Mouse (Mus musculus) C3H10T1/2 (cell line): ENCODE results near the gene Btaf1. TPM values are rescaled to one million over a fixed set of nuclear protein-coding genes. Genes with fewer than 3 reads are reported as not detected.

ENCODE experiments used
- polyA plus RNA-seq, 2 experiments: library from polyadenylated mRNA; unstranded; fragments of >200 nt; fragmentation: generic; extraction: Trizol; gene quantifications; one replicate each; pipeline ENCODE4 v1.2.1; 2012; ENCODE audit warnings: missing spikeins in 2 of 2

Btaf1 gene
- polyA plus RNA-seq, result 1 to 10 TPM in 1 of 2 experiments, under 1 TPM in 1; 0.20 to 2.2 TPM

DNA sequence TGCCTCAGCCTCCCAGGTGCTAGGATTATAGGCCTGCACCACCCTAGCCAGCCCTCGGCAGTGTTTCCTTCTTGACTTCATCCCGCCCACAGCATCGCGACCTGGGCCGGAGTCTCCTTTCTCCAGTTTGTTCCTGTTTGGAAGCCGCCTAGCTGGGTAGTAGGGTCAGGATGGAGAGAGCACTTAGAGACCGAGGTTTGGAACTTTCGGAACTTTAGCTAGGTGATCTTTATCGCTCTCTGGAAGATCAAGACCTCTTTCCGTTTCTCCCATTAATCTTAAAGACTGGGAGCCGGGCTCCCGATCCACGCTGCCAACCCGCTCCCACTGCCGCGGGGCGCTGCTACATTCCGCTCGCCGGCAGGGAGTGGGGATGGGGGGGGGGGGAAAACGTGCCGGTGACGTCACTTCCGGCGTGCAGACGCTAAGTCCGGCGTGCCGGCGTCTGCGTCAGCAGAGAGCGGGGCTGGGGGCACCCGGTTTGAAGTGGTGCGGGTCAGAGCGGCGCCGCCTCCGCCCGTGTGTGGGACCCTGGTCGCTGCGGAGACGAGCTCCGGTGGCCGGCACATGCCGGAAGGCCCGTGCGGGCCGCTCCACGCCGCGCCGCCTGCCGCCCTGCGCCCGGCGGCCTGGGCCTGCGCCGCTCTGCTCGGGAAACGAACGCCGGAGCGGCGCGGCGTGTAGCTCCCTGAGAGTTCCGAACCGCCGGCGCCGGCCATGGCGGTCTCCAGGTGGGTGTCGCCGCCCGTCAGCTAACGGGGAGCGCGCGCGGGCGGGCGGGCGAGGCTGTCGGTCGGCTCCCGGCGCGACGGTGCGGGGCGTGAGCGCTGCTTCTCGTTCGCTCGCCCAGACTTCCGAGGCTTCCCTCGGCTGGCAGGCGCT is at the start of gene Btaf1:
Gene Btaf1, plus strand, starts transcription at position 409 of the 882 bp plus-strand sequence.

DNA sequence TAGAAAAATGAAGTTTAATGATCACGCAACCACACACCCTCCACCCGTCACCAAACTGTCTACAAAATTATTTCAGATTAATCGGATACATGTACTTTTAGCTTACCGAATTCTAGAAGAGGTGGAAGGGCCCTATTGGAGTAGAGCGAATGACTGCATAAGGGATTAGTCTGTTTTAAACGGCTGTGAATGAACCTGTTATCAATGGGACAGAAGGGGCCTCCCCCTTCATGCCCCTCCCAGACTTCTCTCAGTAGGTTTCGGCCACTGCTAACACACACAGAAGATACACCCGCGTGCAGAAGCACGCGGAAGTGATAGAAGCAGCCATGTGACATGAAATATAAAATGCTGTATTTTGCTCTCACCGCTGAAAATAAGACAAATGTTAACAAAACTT is 6.4 kb upstream of the Btaf1 start, which contains the start of gene Fgfbp3:
Gene Fgfbp3, minus strand, starts transcription at position 150 of the 400 bp plus-strand sequence.

Other genes with a start within 250 kb of the Btaf1 start
- under 1 TPM in 1 of 2 experiments, not detected in 1; 0.39 TPM for gene Ppp1r3c, start 189.4 kb upstream of the Btaf1 start, polyA plus RNA-seq
- gene Tnks2, start 91.8 kb upstream of the Btaf1 start, polyA plus RNA-seq, result 10 to 100 TPM in 1 of 2 experiments, 1 to 10 TPM in 1; 1.3 to 18.0 TPM
- gene Fgfbp3, start 6.5 kb upstream of the Btaf1 start, polyA plus RNA-seq, result 1 to 10 TPM in 1 of 2 experiments, under 1 TPM in 1; 0.41 to 4.2 TPM